Mouse (Mus musculus) lung, postnatal 25 days (tissue): ENCODE measurements around the gene Spry2.
A peak's percentile ranks its signal among the peaks of the same experiment; 100 is the strongest.

Source experiments
- DNase-seq: peaks from one replicate; pipeline ENCODE4 v3.0.0; 2022; ENCODE audit warnings: low spot score

The Spry2 gene

DNA sequence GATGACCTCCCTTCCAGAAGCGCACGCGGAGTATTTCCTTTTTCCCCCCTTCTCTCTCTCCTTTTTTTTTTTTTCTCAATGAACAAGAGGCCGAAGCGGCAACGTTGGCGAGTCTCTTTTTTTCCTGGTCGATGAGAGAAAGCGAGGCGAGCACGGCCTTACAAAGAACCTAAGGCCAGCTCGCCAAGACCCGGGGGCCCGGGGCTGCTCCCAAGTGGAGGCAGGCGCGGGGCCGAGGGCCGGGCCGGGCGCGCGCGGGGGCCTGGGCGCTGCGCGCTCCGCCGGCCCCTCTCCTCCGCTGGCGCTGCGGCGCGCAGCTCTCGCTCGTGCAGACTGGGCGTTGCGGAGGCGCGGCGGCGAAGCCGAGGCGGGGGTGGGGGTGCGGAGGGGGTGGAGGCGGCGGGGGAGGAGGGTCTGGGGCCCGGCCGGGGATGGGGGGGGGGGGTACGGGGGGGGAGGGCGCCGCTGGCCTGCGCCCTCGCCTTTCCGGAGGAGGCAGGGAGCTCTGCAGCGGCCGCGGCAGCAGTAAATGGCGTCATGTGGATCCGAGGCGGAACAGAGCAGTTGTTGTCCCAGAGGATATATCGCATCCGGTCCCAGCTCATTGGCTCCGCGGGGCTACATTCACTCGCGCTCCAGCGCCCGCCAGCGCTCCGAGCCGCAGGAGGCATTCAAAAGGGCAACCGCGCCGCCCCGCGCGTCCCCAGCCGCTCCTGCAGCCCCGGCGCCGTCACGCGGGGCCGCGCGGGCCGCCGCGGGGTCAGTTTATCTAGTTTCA lies at the start of gene Spry2:
Gene Spry2 (minus strand): TSS at position 29 of the 778 bp plus-strand sequence.
- DNase-seq, result peak; percentile 94

DNA sequence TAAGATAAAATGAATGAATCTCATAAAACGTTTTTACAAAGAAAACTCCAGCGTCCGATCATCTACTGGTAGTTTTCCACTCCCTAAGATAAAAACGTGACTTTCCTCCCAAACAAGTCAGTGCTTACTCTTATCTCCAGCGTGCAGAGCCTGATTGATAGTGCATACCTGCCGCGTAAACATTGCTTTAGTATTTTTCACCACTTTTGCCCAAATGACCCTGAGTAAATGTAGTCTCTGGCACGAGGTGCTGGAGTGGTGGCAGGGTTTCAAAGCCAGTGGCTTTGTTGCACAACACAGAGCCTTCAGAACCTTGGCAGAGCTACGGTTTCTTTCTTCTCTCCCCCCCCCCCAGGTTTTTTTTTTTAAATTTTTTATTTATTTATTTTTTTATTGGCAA lies 44.7 kb upstream of the Spry2 start:
- DNase-seq, result peak; percentile 58

DNA sequence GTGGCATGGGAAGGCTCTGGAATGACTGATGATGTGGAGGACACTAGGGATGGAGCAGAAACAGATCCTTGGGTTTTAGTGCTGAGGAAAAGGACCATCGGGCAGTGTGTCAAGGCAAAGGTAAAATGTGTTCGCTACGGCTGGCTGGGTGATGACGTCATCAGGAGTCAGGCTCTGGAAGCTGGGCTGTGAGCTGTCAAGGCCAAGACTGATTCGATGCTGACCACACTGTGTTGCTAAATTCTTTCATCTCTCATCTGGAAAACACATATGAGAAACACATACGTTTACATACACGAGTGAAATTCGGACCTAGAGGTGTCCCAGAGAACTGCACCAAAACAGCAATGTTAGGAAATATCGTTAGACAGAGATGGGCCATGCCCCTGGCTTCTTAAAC lies 30.1 kb upstream of the Spry2 start:
- no peak for DNase-seq

DNA sequence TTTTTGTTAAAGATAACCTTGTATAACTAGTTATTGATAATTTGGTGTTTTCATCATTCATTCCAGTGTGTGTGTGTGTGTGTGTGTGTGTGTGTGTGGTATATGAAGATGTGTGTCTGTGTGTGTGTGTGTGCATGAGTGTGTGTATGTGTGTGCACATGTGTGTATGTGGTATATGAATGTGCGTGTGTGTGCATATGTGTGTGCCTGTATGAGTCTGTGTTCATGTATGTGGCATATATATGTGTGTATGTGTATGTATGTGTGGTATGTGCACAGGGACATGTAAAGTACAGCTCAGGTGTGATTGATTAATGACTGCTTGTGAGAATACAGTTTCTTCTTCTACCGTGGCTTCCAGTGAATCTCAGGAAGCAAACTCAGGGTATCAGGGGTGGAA lies 28.7 kb upstream of the Spry2 start:
- DNase-seq, result no peak

DNA sequence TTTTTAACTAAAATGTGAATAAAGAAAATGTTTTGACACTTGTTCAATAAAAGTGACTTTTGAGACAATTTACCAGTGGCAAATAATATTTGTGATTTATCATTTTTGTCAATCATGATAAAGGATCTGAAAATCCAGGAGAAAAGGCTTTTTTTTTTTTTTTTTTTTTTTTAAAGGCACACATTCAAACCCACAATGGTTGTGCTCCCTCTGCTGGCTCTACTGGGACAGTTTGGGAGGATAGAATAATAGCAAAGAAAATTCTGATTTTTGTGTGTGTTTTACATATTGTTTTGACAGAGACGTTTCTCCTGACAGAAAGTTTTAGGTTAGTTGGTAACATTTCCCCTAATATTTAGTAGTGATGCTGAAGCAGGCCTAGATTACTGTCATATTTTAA lies 28.1 kb upstream of the Spry2 start:
- no peak for DNase-seq

DNA sequence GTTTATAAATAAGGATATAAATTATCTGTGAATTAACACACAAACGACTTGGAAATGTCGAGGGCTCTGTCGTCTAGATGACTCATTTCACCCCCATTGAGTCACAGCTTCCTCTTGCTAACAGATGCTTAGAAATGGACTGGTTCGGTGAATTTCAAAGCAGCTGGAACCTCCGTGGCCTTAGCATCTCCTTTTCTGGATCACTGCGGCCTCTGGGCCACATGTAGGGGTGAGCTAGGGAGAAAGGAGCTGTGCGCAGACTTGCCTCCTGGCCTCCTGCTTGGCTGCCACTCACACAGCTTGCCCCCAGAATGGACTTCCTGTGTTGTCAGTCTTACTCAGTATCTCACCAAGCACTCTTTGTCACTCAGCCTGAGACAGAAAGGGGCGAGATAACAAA lies 26.3 kb upstream of the Spry2 start:
- DNase-seq, result no peak

DNA sequence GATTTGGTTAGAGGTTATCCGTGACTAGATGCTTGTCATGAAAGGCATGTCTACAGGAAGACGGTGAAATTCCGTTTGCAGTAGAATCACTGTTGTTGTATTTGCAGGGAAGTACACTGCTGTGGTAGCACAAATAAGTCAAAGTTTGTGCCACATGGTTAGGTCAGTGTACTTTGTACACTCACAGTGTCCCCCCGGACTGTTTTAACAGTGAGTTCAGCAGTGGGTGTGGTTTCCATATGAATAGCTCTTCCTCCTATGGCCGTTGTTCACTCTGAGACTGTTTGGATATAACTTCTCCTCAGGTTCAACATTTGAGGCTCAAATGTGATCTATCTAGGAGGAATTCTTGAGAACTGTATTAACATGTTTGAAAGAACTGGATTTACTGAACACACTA lies 25.8 kb upstream of the Spry2 start:
- no peak for DNase-seq

DNA sequence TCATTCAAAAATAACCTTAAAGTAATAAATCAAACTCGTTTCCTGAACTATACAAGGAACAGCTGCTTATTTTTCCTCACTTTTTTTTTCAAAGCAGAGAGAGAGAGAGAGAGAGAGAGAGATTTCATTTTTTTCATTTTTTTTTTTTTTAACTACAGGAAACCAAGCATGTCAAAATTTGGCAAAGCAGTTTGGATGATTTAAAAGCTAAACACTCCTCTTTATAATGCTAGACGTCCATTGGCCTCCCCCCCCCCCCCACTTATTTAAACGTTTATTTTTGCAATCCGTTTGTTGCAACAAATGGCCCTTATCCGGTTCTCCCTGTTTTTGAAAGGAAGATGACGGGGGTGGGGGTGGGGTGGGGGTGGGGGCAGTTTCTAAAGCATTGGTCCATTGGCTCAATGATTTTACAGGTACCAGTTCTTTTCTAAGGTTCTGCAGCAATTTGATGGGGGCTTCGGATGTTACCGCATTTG lies 24.6 kb upstream of the Spry2 start:
- DNase-seq, result no peak

DNA sequence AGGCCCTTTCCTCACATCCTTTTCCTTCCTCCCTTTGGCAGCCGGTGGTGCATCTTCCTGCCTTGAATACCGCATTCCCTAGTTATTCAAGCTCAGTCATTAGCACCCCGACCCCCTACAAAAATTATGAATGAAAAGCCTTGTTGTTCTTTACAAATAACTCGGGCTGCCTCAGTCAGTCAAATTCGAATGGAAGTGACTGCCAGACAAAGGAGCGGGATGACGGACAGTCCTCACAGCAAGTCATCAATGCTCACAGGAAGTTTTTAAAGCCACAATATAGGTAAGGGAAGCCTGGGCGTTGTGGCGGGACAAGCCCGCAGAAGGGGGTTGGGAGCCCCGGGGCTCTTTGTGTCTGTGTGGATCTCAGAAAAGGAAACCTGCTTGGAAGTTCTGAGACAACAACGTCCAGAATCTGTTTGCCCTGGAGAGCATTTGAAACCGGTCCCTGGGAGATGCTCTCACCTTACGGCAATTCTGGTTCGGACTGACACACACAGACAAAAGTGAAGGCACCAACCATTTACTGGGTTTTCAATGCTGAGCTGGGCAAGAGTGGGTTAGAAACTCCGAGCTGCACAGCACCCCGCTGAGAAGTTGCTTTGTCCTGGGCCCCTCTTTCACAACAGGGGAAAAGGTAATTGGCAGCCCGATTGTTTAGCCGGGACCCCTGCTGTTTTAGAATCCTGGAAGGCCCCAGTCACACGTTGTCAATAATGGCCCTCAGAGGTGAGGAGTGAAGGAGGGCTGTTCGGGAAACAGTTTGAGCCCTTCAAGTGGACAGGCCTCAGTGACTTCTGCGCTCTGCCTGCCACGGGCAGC lies 24.0 kb upstream of the Spry2 start:
- no peak for DNase-seq

DNA sequence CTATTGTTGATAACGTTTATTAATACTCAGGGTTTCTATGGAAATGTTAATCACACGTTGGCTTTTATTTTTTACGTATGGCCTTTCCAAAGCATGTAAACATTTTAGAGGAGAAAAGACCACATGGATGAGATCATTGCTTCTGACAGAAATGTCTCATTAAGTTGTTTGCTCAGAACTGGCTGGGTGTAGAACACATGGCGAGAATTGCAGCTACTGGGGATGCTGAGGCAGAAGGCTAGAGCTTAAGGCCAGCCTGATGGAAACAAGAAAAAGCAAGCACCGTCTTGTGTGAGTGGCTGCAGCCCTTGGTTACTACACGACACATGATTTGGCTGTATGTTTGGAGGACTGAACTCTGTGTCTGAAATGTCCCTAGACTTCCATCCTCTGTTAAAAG lies 10.6 kb upstream of the Spry2 start:
- no peak for DNase-seq

DNA sequence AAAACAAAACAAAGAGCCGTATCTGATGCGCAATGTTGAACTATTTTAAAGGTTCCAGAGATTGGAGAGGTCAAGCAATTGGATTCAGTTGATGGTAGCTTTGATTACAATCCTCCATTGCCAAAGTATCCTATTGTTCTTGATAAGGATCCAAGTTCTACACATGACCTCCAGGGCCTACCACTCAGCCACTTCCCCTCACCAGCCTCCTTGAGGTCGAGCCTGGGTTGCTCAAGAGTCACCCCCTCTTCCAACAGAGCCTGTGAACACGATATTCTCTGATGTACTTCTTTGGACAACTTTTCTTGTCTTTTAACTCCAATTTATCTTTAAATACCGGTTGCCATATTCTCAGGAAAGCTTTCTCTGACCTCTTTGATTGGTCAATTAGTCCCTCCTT lies 9.3 kb upstream of the Spry2 start:
- no peak for DNase-seq

DNA sequence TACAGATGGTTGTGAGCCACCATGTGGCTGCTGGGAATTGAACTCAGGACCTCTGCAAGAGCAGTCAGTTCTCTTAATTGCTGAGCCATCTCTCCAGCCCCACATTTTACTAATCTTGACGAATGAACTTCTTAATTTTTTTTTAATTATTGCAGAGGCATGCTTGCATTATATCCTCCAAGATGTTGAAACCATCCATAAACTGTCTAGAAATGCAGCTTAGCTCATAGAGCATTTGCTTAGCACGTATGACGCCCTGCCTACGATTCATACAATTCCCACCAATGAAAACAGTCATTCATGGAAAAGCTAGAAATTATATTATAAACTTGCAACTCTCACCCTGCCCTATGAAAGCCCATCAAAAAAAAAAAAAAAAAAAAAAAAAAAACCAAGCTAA lies 8.9 kb upstream of the Spry2 start:
- no peak for DNase-seq

DNA sequence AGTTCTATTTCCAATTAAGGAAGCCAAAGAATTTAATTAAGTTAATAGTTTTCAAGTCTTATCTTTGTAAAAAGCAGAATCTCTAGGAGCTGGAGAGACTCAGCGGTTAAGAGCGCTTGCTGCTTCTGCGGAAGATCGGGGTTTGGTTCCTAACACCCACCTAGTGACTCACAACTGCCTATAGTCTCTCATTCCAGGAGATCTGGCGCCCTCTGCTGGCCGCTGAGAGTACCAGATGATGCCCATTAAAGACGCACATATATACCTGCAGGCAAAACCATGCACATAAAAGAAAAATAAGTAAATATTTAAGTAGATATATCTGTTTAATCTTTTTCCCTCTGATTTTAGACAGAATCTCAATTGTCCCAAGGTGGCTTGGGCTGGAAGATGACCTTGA lies 6.2 kb upstream of the Spry2 start:
- DNase-seq, result no peak

DNA sequence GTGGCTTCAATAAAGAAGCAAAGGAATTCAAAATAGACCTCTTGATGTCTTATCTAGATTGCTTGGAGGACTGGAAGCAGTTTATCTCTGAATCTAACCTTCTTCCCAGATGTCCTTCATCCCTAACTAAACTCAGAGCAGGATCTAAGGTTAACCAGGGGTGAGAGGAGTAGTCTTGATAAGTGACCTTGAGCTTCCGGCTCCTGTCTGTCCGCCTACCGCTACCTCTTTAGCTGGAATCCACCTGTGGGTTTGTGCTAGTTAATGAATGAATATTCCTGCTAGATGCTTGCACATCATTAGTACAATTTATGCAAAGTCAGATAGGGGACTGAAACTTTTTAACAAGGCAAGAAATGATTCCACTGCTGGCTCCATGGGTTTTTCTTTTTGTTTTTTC lies 4.2 kb upstream of the Spry2 start:
- no peak for DNase-seq

DNA sequence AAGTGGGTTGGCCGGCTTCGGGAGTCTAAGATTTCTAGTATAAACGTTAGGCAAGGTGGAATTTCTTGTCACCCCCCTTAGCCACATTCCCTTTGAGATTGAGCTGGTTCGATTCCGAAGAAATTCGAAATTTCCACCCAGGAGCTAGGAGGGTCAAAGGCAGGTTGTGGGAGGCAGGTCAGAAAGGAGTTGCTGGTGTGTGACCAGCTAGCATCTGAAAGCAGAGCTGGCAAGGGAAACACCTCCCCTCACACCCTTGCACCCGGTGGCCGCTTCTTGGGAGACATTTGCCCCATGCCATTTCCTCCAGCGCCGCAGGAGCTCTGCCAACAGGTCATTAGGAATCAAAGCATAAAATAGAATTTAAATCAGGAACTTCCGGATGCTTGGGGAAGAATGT lies 2.5 kb upstream of the Spry2 start:
- no peak for DNase-seq

DNA sequence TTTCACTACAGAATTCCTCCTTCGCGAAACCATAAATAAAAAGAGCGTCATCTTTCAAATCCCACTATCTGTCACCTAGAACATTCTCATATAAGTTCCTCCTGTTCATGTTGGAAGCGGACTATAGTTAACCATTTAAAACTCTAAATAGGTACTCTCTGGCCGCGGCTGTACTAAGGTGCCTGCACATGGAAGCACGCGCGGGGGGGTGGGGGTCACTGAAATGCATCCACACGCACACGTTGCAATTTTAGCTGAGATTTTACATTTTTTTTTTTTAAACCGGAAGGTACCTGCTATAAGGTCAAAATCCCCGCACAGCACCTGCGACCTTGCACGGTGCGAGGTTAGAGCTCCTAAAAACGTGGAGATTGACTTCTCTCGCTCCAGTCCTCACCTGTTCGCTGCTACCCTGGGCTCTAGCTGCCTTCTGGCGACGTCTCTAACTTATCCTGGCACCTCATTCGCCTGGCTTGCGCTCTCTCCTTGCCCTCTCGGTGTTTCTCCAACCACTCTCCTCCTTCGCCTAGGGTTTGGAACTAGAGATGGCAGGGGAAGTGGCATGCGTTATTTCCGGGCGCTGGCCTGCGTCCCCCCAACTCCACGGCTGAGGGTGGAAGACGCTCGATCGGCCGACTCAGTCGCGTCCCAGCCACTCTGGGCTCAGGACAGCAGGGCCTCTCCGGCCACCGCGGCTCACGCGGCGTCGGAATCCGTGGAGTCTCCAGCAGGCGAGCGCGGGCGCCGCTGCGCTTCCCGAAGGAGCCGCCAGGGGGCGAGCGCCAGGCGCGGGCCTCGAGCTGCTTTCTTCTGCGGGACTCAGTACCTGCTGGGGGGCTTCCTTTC lies 1.9 kb upstream of the Spry2 start:
- DNase-seq, result peak; percentile 85

DNA sequence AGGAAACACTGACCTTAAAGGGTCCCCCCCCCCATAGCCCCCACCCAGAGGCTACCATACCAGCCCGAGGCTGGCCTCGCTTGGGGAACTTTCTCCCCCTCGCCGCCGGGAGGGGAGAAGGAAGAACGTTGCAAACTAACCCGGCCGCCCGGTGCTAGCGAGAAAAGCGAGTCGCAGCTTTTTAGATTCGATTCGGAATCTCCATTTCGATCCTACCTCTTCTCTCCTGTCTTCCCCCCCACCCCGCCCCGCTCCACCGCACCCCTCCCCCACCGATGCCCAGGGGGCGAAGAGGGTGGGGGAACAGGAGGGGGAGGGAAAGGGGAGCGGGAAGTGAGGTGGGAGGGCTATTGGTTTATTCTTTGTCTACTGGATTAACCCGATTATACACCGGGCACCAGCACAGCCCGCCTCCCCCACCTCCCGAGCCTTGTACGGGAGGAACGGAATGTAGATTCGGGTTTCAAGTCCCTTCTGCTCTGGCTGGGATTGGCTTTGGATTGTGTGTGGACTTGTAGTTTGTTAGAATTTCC lies 1.0 kb upstream of the Spry2 start:
- peak; percentile 60 for DNase-seq

DNA sequence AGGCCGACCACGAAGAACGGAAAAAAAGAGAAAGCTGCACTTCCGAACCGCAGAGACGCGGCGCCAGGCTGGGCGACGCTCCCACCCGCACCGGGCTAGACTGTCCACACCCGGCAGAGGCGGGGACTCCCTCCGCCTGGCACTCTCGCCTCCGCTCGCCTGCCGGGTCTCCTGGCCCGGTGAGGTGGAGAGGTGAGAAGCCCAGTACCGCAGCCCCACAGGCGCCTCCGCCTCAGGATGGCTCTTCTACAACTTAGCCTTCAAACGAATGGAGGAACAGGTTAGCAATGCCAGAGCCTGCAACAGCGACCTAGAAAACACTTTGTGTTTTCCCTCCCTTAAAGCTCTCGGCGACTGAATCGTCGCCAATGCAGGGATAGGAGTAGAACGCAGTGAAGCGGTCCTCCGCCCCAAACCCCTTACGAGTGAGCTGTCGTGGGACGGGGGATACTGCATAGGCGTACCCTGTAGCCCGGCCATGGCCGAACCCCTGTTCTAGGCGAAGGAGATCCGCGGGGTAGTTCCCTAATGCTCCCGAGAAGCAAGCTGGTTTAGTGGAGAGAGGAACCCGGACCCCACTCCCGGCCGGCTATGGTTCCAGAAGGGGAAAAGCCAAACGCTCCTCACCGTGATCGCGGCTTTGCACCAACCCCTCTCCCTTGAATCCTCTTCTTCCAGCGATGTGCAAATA lies 513 bp downstream of the Spry2 start:
- DNase-seq, result peak; percentile 51

DNA sequence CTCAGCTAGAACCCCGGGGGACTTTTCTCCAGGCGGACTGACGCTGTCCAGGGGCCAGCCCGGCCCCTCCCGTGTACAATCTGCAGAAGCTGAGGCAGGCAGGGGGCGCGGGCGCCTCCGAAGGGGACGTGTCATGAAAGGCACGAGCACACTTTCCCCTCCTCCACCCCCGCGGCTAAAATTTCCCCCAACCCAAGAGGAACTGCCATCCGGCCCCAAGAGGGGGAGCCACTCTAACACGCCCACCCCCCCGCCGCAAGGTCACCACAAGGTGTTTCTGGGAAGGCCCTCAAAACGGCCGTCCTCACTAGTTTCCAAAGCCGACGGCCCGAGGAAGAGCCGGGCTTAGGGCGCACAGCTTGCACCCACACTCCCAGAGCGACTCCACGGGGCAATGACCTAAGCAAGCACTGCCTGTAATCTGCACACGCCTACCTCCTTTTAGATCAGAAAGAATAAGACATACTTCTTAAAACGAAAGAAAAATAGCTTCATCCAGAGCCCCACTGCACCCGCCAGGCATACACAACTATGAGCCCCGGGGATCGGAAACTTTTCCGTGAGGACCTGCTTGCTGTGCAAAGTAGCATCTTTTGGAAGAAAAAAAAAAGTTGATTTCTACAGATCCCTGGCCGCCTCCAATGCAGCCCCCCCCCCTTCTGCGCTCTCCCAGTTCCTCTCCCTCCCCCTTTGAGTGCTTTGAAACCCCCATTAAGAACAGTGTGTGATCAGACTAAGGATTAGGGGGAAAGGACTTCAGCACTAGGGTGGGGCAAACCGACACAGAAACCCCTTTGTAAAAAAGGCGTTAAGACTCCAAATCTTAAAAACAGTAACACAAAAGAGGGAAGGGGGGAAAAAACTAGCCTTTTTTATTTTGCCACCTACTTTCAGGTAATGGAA lies 1.4 kb downstream of the Spry2 start:
- DNase-seq, result no peak

DNA sequence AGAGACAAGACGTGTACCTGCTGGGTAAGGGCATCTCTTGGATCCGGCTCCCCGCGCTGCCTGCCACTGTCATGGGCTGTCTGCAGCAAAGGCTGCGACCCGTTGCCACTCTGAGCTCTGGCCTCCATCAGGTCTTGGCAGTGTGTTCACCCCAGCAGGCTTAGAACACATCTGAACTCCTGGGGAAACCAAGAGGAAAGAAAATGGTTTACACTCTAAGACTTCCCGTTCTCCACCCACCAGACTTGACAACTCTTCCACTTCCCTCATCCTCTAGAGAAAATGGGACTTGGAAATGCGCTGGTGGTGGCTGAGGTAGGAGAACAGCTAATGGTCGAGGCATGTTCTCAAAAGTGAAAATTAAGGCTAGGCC lies 3.0 kb downstream of the Spry2 start:
- DNase-seq, result no peak
